Mouse (Mus musculus) intestine, embryonic 14.5 days (tissue): Measurements from ENCODE around the gene Vwa1. TPM values are rescaled to one million over a fixed set of nuclear protein-coding genes. Genes with fewer than 3 reads are reported as not detected.
"Not testable (repeated sequence)": the region's sequence is repeated elsewhere in the genome, so short reads cannot be mapped to it uniquely, and the experiment has no call there.

Experiments
- ATAC-seq: fragments of 200-750 bp; cut with Nextera tagmentation; replicated peaks from 2 replicates; pipeline ENCODE4 v1.8.0; 2017; ENCODE audit warnings: low read depth, moderate number of reproducible peaks, moderate TSS enrichment, moderate library complexity; ENCODE audit not compliant: low FRiP score, low TSS enrichment
- DNase-seq: peaks from one replicate; pipeline ENCODE4 v3.0.0-alpha.2; 2018; ENCODE audit warnings: low spot score
- H3K27ac ChIP-seq: fragments of 300-500 bp; sonication (generic); 2 replicates; pipeline ENCODE4 v1.5.1; 2014; ENCODE audit warnings: low read depth, mild to moderate bottlenecking, control low read depth
- H3K27me3 ChIP-seq: fragments of 300-500 bp; sonication (generic); replicated peaks from 2 replicates; pipeline ENCODE4 v1.6.1; 2014; ENCODE audit warnings: low read length, control low read depth; ENCODE audit not compliant: control insufficient read depth, insufficient read depth
- H3K36me3 ChIP-seq: fragments of 300-500 bp; sonication (generic); 2 replicates; pipeline ENCODE4 v1.6.1; 2014; ENCODE audit warnings: low read length, control low read depth; ENCODE audit not compliant: control insufficient read depth, insufficient read depth
- H3K4me1 ChIP-seq: fragments of 300-500 bp; sonication (generic); replicated peaks from 2 replicates; pipeline ENCODE4 v1.6.1; 2014; ENCODE audit warnings: low read length, control low read depth, mixed read lengths; ENCODE audit not compliant: control insufficient read depth, insufficient read depth
- H3K4me2 ChIP-seq: fragments of 300-500 bp; sonication (generic); 2 replicates; pipeline ENCODE4 v1.6.1; 2014; ENCODE audit warnings: low read length
- H3K4me3 ChIP-seq: fragments of 300-500 bp; sonication (generic); 2 replicates; pipeline ENCODE4 v1.5.1; 2014; ENCODE audit warnings: low read depth, low read length, control low read depth, mixed read lengths
- H3K9ac ChIP-seq: fragments of 300-500 bp; sonication (generic); 2 replicates; pipeline ENCODE4 v1.6.1; 2014; ENCODE audit warnings: mild to moderate bottlenecking, low read length
- H3K9me3 ChIP-seq: fragments of 300-500 bp; sonication (generic); 2 replicates; pipeline ENCODE4 v1.6.1; 2016; ENCODE audit warnings: low read length, control low read depth; ENCODE audit not compliant: control insufficient read depth
- WGBS: fragments of 180-500 bp; shearing (Covaris S2); extraction: QIAGEN DNeasy Blood & Tissue Kit; methylation state at CpG from one replicate; pipeline ENCODE4 v1.1.7; 2014; 5-methylcytosine and 5-hydroxymethylcytosine counted together
- polyA plus RNA-seq: library from polyadenylated mRNA; unstranded; fragments of >200 nt; fragmentation: Nextera tagmentation; extraction: Ambion mirVana; gene quantifications from 2 replicates; pipeline ENCODE4 v1.2.1, GENCODE M21; 2014

Gene Vwa1
- polyA plus RNA-seq, 1 experiment from 2014 or later = 16.4 TPM

- 10% methylated on average over 12 of the region's 12 CpGs for WGBS
- DNase-seq = peak; percentile 72
These were observed 28.3 kb upstream of the Vwa1 start, which contains the start of gene Mrpl20 for GRCm38 (mm10) chr4:155802741-155803339. Gene Mrpl20 (plus strand): TSS chr4:155802878.

GRCm38 (mm10) chr4:155802075-155802474 lies 27.6 kb upstream of the Vwa1 start:
- peaks cover 8% of the 10 kb centered on the region; the same call in 1 of the 2 replicates for H3K4me1 ChIP-seq
- H3K4me3 ChIP-seq = no peak overlapping the region
- no peak overlapping the region for H3K4me2 ChIP-seq
- WGBS = 93% methylated on average over 1 of the region's 1 CpGs
- ATAC-seq (no peak), DNase-seq (no peak)
- H3K27me3 ChIP-seq = no peaks in the 10 kb centered on the region
- H3K36me3 ChIP-seq = peaks cover 17% of the 10 kb centered on the region
- H3K9ac ChIP-seq = no peak overlapping the region
- no peaks in the 10 kb centered on the region for H3K9me3 ChIP-seq
- no peak overlapping the region for H3K27ac ChIP-seq

More at GRCm38 (mm10) chr4:155802741-155803339, 28.3 kb upstream of the Vwa1 start, which contains the start of gene Mrpl20:
- H3K27ac ChIP-seq = peak within 1 kb of the TSS; percentile 64
- no peaks in the 10 kb centered on the region for H3K9me3 ChIP-seq
- peak within 1 kb of the TSS; percentile 84 for H3K9ac ChIP-seq
- peaks cover 25% of the 10 kb centered on the region for H3K36me3 ChIP-seq
- H3K4me3 ChIP-seq = peak within 1 kb of the TSS; percentile 99
- peak; percentile 34; the same call in 1 of the 2 replicates for ATAC-seq
- peaks cover 8% of the 10 kb centered on the region; the same call in 1 of the 2 replicates for H3K4me1 ChIP-seq
- peak within 1 kb of the TSS; percentile 82 for H3K4me2 ChIP-seq
- no peaks in the 10 kb centered on the region for H3K27me3 ChIP-seq

GRCm38 (mm10) chr4:155793730-155794129 lies 19.2 kb upstream of the Vwa1 start:
- WGBS = 63% methylated on average over 2 of the region's 2 CpGs
- no peak overlapping the region for H3K27ac ChIP-seq
- no peaks in the 10 kb centered on the region for H3K4me1 ChIP-seq
- no peaks in the 10 kb centered on the region for H3K9me3 ChIP-seq
- no peak for DNase-seq
- no peaks in the 10 kb centered on the region for H3K36me3 ChIP-seq
- no peak overlapping the region for H3K9ac ChIP-seq
- no peak for ATAC-seq
- no peak overlapping the region for H3K4me3 ChIP-seq
- H3K4me2 ChIP-seq = no peak overlapping the region
- H3K27me3 ChIP-seq = no peaks in the 10 kb centered on the region

GRCm38 (mm10) chr4:155791240-155791933 lies 16.9 kb upstream of the Vwa1 start:
- H3K27ac ChIP-seq = no peak overlapping the region
- DNase-seq = no peak
- H3K9ac ChIP-seq = no peak overlapping the region
- no peak overlapping the region for H3K4me2 ChIP-seq
- H3K36me3 ChIP-seq = no peaks in the 10 kb centered on the region
- H3K27me3 ChIP-seq = no peaks in the 10 kb centered on the region
- ATAC-seq = no peak
- no peak overlapping the region for H3K4me3 ChIP-seq
- no peaks in the 10 kb centered on the region for H3K4me1 ChIP-seq
- 71% methylated on average over 24 of the region's 24 CpGs for WGBS
- no peaks in the 10 kb centered on the region for H3K9me3 ChIP-seq

GRCm38 (mm10) chr4:155790650-155791161 lies 16.2 kb upstream of the Vwa1 start:
- H3K4me3 ChIP-seq = no peak overlapping the region
- H3K4me1 ChIP-seq = no peaks in the 10 kb centered on the region
- no peaks in the 10 kb centered on the region for H3K9me3 ChIP-seq
- WGBS = 61% methylated on average over 3 of the region's 3 CpGs
- no peaks in the 10 kb centered on the region for H3K27me3 ChIP-seq
- H3K4me2 ChIP-seq = no peak overlapping the region
- H3K9ac ChIP-seq = no peak overlapping the region
- H3K36me3 ChIP-seq = no peaks in the 10 kb centered on the region
- DNase-seq = no peak
- H3K27ac ChIP-seq = no peak overlapping the region
- no peak for ATAC-seq

- no peak for ATAC-seq
- no peak within 1 kb of the TSS for H3K27ac ChIP-seq
- 82% methylated on average over 3 of the region's 3 CpGs for WGBS
These were observed 15.6 kb upstream of the Vwa1 start, which contains the start of gene Ankrd65 for GRCm38 (mm10) chr4:155790021-155790489. Gene Ankrd65 (plus strand): TSS chr4:155790439.

GRCm38 (mm10) chr4:155788833-155789232 lies 14.3 kb upstream of the Vwa1 start:
- not testable (repeated sequence) for H3K4me1 ChIP-seq, H3K4me3 ChIP-seq, H3K9ac ChIP-seq, H3K36me3 ChIP-seq, H3K27ac ChIP-seq, ATAC-seq, DNase-seq, H3K27me3 ChIP-seq, H3K4me2 ChIP-seq, H3K9me3 ChIP-seq
- WGBS = 80% methylated on average over 4 of the region's 4 CpGs

More at GRCm38 (mm10) chr4:155790021-155790489, 15.6 kb upstream of the Vwa1 start, which contains the start of gene Ankrd65:
- no peaks in the 10 kb centered on the region for H3K9me3 ChIP-seq
- H3K4me2 ChIP-seq = no peak within 1 kb of the TSS
- H3K4me1 ChIP-seq = no peaks in the 10 kb centered on the region
- DNase-seq = no peak
- no peaks in the 10 kb centered on the region for H3K27me3 ChIP-seq
- no peak within 1 kb of the TSS for H3K9ac ChIP-seq
- no peak within 1 kb of the TSS for H3K4me3 ChIP-seq
- H3K36me3 ChIP-seq = no peaks in the 10 kb centered on the region

- Histone ChIP-seq H3K27me3 (no peaks in the 10 kb centered on the region), H3K4me1 (peaks cover 6% of the 10 kb centered on the region), H3K9ac (no peak overlapping the region), H3K9me3 (no peaks in the 10 kb centered on the region), H3K4me3 (no peak overlapping the region), H3K27ac (no peak overlapping the region), H3K36me3 (no peaks in the 10 kb centered on the region), H3K4me2 (no peak overlapping the region)
- DNase-seq (no peak), ATAC-seq (no peak)
- WGBS = 67% methylated on average over 3 of the region's 3 CpGs
These were observed 13.8 kb upstream of the Vwa1 start for GRCm38 (mm10) chr4:155788300-155788699.
